Mouse (Mus musculus): ENCODE measurements around the gene Cir1. TPM values are rescaled to one million over a fixed set of nuclear protein-coding genes. Genes with fewer than 3 reads are reported as not detected.

The Cir1 gene
- polyA plus RNA-seq, 1 experiment, result 24.1 TPM

DNA sequence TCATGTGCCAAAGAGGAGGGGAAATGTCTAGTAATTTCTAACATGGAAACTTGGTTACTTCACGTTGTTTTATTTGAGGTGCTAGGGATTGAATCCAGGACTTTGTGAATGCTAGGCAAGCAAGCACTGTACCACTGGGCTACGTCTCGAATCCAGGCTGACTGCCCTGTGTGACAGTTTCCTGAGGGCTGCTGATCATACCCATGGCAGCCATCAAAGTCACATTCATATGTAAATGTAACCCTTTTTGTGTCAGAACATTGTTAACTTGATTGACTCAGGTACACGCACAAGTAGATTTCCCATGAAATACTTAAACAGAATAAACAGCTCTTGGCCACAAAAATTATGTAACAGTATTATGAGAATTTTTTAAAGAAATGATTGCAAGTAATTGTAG, 63.8 kb downstream of the Cir1 start:
- TF ChIP-seq POLR2A (IDR thresholded peaks at IDR 0.05; ENCODE audit: borderline replicate concordance, low read depth, low read length) (no peak), CTCF (IDR thresholded peaks at IDR 0.05; ENCODE audit: low read depth, low read length) (no peak)
- Histone ChIP-seq H3K4me1 (ENCODE audit: control insufficient read depth, insufficient read depth, low read length) (no peaks in the 10 kb centered on the region), H3K27ac (ENCODE audit: insufficient read depth, low read depth, low read length) (no peak overlapping the region), H3K4me3 (ENCODE audit: insufficient read depth, low read length) (no peak overlapping the region)

GRCm38 (mm10) chr2:73241299-73241698, 71.2 kb downstream of the Cir1 start:
- no peak for TF ChIP-seq CTCF (IDR thresholded peaks at IDR 0.05; ENCODE audit: low read depth, low read length)
- TF ChIP-seq POLR2A (IDR thresholded peaks at IDR 0.05; ENCODE audit: borderline replicate concordance, low read depth, low read length), result no peak

More at GRCm38 (mm10) chr2:73241299-73241698, 71.2 kb downstream of the Cir1 start:
- Histone ChIP-seq H3K27ac (ENCODE audit: insufficient read depth, low read depth, low read length) (no peak overlapping the region), H3K4me1 (ENCODE audit: control insufficient read depth, insufficient read depth, low read length) (no peaks in the 10 kb centered on the region), H3K4me3 (ENCODE audit: insufficient read depth, low read length) (no peak overlapping the region)

Other genes with a start within 250 kb of the Cir1 start
- 60.5 and 62.8 TPM in 2 replicates for gene Ola1, start 93.8 kb downstream of the Cir1 start, polyA plus RNA-seq (2012; ENCODE audit: insufficient read depth, insufficient read length, missing spikeins)
- gene Sp9, start 40.8 kb downstream of the Cir1 start, polyA plus RNA-seq (2012; ENCODE audit: insufficient read depth, insufficient read length, missing spikeins), result not detected in 2 replicates
- gene Scrn3, start 100 bp downstream of the Cir1 start, polyA plus RNA-seq (2012; ENCODE audit: insufficient read depth, insufficient read length, missing spikeins), result 15.3 and 18.0 TPM in 2 replicates
- gene Gpr155, start 73.9 kb upstream of the Cir1 start, polyA plus RNA-seq (2012; ENCODE audit: insufficient read depth, insufficient read length, missing spikeins), result 30.8 TPM in 2 replicates
- 114 and 143 TPM in 2 replicates for gene Wipf1, start 217.0 kb upstream of the Cir1 start, polyA plus RNA-seq (2012; ENCODE audit: insufficient read depth, insufficient read length, missing spikeins)

Measured in bone marrow macrophage, adult 2 months (primary cell).